Mouse (Mus musculus) intestine, embryonic 14.5 days (tissue): ENCODE measurements at regions not wholly inside any gene's neighbourhood (a gene's known extent, or its start where the extent isn't known, plus 50 kb on each side); places are given as distances from the start of the nearest gene placed in this dataset.
A peak's percentile ranks its signal among the peaks of the same experiment; 100 is the strongest.

Experiments
- ATAC-seq: fragments of 200-750 bp; cut with Nextera tagmentation; replicated peaks from 2 replicates; pipeline ENCODE4 v1.8.0; 2017; ENCODE audit warnings: low read depth, moderate number of reproducible peaks, moderate TSS enrichment, moderate library complexity; ENCODE audit not compliant: low FRiP score, low TSS enrichment
- DNase-seq: peaks from one replicate; pipeline ENCODE4 v3.0.0-alpha.2; 2018; ENCODE audit warnings: low spot score
- H3K27ac ChIP-seq: fragments of 300-500 bp; sonication (generic); 2 replicates; pipeline ENCODE4 v1.5.1; 2014; ENCODE audit warnings: low read depth, mild to moderate bottlenecking, control low read depth
- H3K27me3 ChIP-seq: fragments of 300-500 bp; sonication (generic); replicated peaks from 2 replicates; pipeline ENCODE4 v1.6.1; 2014; ENCODE audit warnings: low read length, control low read depth; ENCODE audit not compliant: control insufficient read depth, insufficient read depth
- H3K36me3 ChIP-seq: fragments of 300-500 bp; sonication (generic); 2 replicates; pipeline ENCODE4 v1.6.1; 2014; ENCODE audit warnings: low read length, control low read depth; ENCODE audit not compliant: control insufficient read depth, insufficient read depth
- H3K4me1 ChIP-seq: fragments of 300-500 bp; sonication (generic); replicated peaks from 2 replicates; pipeline ENCODE4 v1.6.1; 2014; ENCODE audit warnings: low read length, control low read depth, mixed read lengths; ENCODE audit not compliant: control insufficient read depth, insufficient read depth
- H3K4me2 ChIP-seq: fragments of 300-500 bp; sonication (generic); 2 replicates; pipeline ENCODE4 v1.6.1; 2014; ENCODE audit warnings: low read length
- H3K4me3 ChIP-seq: fragments of 300-500 bp; sonication (generic); 2 replicates; pipeline ENCODE4 v1.5.1; 2014; ENCODE audit warnings: low read depth, low read length, control low read depth, mixed read lengths
- H3K9ac ChIP-seq: fragments of 300-500 bp; sonication (generic); 2 replicates; pipeline ENCODE4 v1.6.1; 2014; ENCODE audit warnings: mild to moderate bottlenecking, low read length
- H3K9me3 ChIP-seq: fragments of 300-500 bp; sonication (generic); 2 replicates; pipeline ENCODE4 v1.6.1; 2016; ENCODE audit warnings: low read length, control low read depth; ENCODE audit not compliant: control insufficient read depth
- WGBS: fragments of 180-500 bp; shearing (Covaris S2); extraction: QIAGEN DNeasy Blood & Tissue Kit; methylation state at CpG from one replicate; pipeline ENCODE4 v1.1.7; 2014; 5-methylcytosine and 5-hydroxymethylcytosine counted together

DNA sequence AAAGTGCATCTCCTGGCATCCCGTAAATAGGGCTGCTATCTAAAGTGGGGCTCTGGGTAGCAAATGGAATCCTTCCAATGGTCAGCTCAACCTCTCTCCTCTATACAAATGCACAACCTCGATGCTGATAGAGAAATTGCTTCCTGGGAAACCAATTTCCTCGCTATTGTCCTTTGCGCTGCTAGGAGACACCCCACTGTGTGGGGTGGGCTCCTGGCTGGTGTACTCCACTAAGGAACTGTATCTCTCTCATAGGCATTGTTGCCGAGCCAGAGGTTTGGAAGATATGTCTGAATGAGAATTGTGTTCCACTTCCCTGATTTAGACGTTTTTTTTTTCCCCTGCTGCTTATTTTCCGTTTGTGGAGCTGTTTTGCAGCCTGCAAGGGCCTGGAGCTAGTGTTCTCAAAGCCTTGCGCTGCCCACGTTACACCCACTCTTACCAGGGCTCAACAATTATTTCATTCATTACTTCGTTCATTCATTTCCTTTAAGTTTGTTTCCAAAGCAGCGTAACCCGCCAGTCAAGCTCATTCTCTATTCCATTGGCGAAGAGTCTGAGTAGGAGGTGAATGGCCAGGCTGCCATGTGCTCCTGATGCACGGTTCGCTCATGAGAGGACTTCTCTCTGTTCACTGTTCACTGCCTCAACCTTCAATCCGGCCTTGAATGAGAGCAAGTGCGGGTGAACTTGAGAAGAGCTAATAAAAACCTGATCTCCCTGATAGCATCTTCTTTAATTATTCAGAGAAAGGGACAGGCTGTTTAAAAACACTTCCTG, 76.5 kb upstream of the Barx2 start:
- H3K4me3 ChIP-seq = no peak overlapping the region
- H3K4me2 ChIP-seq = no peak overlapping the region
- H3K27ac ChIP-seq = no peak overlapping the region
- no peak overlapping the region for H3K9ac ChIP-seq
- no peaks in the 10 kb centered on the region for H3K36me3 ChIP-seq
- H3K27me3 ChIP-seq = no peaks in the 10 kb centered on the region
- 75% methylated on average over 17 of the region's 17 CpGs for WGBS
- DNase-seq (no peak), ATAC-seq (no peak)
- no peaks in the 10 kb centered on the region for H3K9me3 ChIP-seq
- peaks cover 7% of the 10 kb centered on the region; the same call in 1 of the 2 replicates for H3K4me1 ChIP-seq

DNA sequence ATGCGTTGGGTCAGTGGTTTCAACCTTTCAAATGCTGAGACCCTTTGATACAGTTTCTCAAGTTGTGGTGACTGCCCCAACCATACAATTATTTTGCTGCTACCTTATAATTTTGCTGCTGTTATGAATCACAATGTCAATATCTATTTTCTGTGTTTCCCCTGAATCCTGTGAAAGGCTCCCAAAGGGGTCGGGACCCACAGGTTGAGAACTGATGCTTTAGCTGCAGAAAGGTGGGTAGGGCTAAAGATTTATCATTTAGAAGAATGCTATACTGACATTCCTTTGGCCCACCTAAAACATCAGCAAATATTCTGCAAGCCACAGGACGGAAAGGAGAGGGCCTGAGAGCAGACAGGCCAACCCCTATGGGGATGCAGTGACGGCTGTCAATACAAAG, 77.2 kb upstream of the Barx2 start:
- no peak overlapping the region for H3K4me2 ChIP-seq
- ATAC-seq (no peak), DNase-seq (peak; percentile 44)
- 90% methylated on average over 4 of the region's 4 CpGs for WGBS
- no peak overlapping the region for H3K4me3 ChIP-seq
- H3K4me1 ChIP-seq = peaks cover 13% of the 10 kb centered on the region
- H3K9ac ChIP-seq = no peak overlapping the region
- H3K9me3 ChIP-seq = no peaks in the 10 kb centered on the region
- H3K27me3 ChIP-seq = no peaks in the 10 kb centered on the region
- H3K36me3 ChIP-seq = no peaks in the 10 kb centered on the region
- no peak overlapping the region for H3K27ac ChIP-seq

DNA sequence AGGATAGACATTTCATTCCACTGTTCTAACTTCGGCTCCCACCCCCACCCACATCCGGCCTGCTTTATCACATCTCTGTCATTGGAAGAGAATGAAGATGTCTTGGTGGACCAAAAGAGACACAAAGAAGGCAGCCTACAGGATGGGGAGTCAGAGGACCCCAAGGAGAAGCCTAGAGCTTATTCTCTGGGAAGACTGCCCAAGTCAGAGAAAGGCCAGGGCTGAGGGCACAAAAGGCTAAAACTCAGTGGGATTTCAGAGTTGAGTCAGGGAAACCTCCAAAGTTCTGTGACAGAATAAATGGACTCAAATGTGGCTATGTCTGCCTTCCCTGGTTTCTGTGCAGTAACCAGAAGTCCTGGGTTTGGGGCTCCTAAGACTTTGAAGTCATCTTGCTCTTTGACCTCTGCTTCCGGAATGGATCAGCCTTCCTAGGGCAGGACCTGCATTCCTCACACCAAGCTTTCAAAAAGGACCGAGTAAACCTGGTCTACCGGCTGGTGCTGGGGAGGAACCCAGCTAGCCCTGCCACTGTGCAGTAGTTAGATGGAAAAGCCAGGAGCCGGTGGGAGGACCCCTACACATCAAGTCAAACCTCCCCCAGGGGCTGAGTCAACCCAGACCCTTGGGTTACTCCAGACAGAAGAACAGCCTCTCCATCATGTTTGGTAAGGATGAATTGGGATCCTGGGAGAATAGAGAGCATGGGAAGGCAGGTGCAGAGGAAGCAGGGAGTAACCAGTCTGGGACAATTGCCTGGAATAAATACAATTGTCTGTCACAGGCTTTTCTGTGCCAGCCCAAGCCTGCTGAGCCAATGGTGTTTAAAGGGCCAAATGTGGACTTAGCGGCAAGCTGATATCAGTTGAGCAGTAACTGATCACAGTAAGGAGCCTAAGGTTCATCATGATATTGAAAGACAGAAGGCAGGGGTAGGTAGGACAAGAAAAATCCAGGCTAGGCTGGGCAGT, 80.7 kb upstream of the Barx2 start:
- H3K4me2 ChIP-seq = no peak overlapping the region
- H3K9me3 ChIP-seq = no peaks in the 10 kb centered on the region
- H3K27me3 ChIP-seq = no peaks in the 10 kb centered on the region
- DNase-seq (no peak), ATAC-seq (no peak)
- H3K4me1 ChIP-seq = peaks cover 41% of the 10 kb centered on the region
- H3K4me3 ChIP-seq = no peak overlapping the region
- no peak overlapping the region for H3K27ac ChIP-seq
- H3K9ac ChIP-seq = no peak overlapping the region
- 51% methylated on average over 7 of the region's 7 CpGs for WGBS
- no peaks in the 10 kb centered on the region for H3K36me3 ChIP-seq

DNA sequence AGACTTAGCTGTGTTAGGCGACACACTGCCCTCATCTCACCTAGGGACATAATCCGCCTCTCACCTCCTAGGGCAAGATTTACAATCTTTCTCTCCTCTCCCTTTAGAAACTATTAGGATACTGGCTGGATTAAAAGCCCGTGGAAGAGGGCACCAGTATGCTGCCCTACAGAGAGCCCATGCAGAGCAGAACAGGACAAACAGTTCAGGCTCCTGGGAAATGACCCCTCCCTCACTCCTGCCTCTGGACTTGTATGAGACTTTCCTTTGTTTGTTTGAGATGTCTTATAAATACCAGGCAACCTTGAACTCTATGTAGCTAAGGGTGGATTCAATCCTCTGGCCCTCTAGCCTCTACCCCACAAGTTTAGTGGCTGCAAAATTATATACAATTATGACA, 81.8 kb upstream of the Barx2 start:
- no peak overlapping the region for H3K9ac ChIP-seq
- peaks cover 41% of the 10 kb centered on the region for H3K4me1 ChIP-seq
- 63% methylated on average over 3 of the region's 3 CpGs for WGBS
- H3K4me3 ChIP-seq = no peak overlapping the region
- no peak overlapping the region for H3K4me2 ChIP-seq
- no peak for ATAC-seq
- H3K9me3 ChIP-seq = no peaks in the 10 kb centered on the region
- DNase-seq = no peak
- H3K36me3 ChIP-seq = no peaks in the 10 kb centered on the region
- no peak overlapping the region for H3K27ac ChIP-seq
- no peaks in the 10 kb centered on the region for H3K27me3 ChIP-seq

DNA sequence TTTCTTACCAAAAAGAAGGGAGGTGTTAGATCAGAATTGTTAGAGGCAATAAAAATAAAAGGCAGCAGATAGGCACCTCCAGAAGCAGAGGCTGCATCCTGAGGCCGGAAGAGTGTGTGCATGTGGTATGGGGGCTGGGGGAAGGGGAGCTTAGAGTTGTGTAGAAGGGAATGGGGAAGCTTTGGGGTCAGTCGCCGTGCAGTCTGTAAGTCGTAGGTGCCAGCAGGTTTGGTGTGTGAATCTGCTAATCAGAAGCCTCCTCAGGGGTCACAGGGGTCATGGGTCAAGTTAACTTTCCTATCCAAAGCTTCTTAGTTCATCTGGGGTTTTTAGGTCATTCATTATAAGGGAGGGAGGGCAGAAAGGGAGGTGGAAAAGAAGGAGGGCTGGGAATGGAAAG, 82.4 kb upstream of the Barx2 start:
- DNase-seq (no peak), ATAC-seq (no peak)
- Histone ChIP-seq H3K4me2 (no peak overlapping the region), H3K9ac (no peak overlapping the region), H3K27ac (peak overlapping the region; percentile 83; the same call in 1 of the 2 replicates), H3K9me3 (no peaks in the 10 kb centered on the region), H3K4me3 (no peak overlapping the region), H3K27me3 (no peaks in the 10 kb centered on the region), H3K36me3 (no peaks in the 10 kb centered on the region), H3K4me1 (peaks cover 41% of the 10 kb centered on the region)
- WGBS = 30% methylated on average over 4 of the region's 4 CpGs

DNA sequence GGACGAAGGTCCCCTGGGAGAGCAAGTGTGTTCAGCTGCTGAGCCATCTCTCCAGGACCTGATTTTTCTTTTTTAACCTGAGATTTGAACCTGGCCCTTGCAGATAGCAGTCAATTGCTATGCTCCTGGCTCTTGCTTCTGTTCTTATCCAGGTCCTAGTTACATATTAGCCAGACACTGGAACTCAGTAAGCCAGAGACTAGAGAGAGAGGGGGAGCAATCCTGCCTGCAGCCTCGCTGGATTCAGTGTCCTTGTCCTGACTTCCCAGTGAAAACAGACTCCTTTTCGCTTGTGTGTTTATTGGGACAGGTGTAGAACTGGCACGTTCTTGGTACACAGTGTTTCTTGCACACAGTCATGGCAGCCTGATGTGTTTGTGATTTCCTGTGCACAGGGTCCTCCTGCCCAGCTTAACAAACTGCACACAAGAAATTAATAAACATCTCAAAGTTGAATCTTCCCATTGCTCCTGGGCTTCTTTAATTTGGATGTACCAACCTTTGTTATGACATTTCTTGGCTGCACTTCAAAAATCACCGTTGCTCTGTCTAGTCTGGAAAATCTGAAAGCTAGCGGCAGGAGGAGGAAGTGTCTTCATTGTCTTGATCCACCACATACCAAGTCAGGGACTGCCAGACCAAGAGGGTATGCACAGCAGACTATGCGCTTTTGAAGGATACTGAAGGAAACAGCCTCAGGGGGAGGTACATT, 83.4 kb upstream of the Barx2 start:
- Histone ChIP-seq H3K9me3 (no peaks in the 10 kb centered on the region), H3K4me1 (peaks cover 41% of the 10 kb centered on the region), H3K4me2 (no peak overlapping the region), H3K27me3 (no peaks in the 10 kb centered on the region), H3K9ac (no peak overlapping the region), H3K36me3 (no peaks in the 10 kb centered on the region), H3K4me3 (no peak overlapping the region), H3K27ac (peak overlapping the region; percentile 83)
- peak; percentile 59 for DNase-seq
- ATAC-seq = peak; percentile 40; the same call in 1 of the 2 replicates
- WGBS = 27% methylated on average over 7 of the region's 7 CpGs

DNA sequence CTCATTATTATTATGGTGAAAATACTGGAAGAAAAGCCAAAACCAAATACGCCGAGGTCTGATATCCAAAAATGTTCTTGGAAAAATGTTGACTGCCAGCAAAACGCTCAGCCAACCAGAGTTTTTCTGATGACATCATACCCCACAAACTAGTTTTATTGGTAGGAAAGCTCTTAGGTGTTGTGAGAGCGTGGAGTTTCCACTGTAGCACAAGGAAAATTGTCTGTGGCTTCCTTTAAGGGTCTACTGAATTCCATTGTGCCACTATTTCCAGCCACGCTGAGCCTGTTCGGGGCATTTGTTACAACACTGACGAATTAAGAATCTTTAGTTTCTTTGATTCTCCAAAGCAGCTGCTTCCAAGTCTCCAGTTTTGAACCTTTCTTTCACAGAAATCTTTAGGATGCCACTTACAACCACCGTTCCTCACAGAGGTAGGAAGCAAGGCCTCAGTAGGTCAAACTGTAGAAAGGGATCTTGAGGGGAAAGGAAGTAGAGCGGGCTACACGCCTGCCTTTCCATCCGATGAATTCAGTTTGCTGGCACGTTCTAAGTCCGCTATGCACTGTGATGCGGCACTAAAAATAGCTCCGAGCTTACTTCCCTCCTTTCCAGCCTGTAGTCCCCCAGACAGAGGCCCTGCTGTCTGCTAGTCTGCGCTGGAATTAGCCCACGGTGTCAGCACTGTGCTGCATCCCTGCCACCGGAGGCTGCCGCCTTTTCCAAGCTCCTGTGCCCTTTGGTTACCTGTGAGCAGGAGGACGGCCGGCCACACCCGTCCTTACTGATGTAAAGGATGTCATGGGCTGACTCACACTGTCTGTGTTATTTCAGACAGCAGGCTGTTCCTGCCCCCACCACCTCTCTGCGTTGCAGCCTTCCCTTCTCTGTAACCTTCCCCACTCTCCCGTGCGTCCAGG, 84.2 kb upstream of the Barx2 start:
- 25% methylated on average over 25 of the region's 25 CpGs for WGBS
- peak overlapping the region; percentile 83 for H3K27ac ChIP-seq
- H3K4me1 ChIP-seq = peaks cover 41% of the 10 kb centered on the region
- H3K27me3 ChIP-seq = no peaks in the 10 kb centered on the region
- H3K9ac ChIP-seq = no peak overlapping the region
- H3K4me3 ChIP-seq = no peak overlapping the region
- ATAC-seq (peak; percentile 61), DNase-seq (peak; percentile 74)
- H3K4me2 ChIP-seq = peak overlapping the region; percentile 30
- H3K36me3 ChIP-seq = no peaks in the 10 kb centered on the region
- H3K9me3 ChIP-seq = no peaks in the 10 kb centered on the region
